Mouse (Mus musculus): ENCODE measurements around the gene Rae1. TPM values are rescaled to one million over a fixed set of nuclear protein-coding genes. Genes with fewer than 3 reads are reported as not detected.

Rae1 gene
- total RNA-seq, 1 experiment, result 120 TPM

DNA sequence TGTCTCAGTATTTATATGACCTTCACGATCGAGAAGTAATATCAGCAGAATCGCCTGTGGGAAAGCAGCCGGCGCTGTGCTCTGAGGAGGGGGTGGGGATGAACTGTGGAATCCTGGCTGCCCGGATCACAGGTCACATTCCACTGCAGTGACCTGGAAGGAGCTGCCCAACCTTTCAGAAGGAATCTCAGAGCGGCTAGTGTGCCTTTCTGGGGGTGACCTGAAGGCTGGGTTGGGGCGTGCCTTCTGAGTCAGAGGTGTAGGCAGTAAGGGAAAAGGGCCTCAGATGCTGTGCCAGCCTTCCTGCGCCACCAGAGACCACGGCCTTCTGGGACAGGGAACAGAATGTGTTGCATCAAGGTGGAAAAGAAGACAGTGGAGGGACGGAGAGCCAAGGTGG, 34.7 kb upstream of the Rae1 start:
- Histone ChIP-seq H3K27ac (ENCODE audit: insufficient read depth, low read depth, low read length, poor library complexity, severe bottlenecking) (no peak overlapping the region), H3K9ac (ENCODE audit: insufficient read depth, low read depth, low read length, poor library complexity, severe bottlenecking) (no peak overlapping the region), H3K9me3 (ENCODE audit: control insufficient read depth, insufficient read depth, low read depth, low read length) (no peaks in the 10 kb centered on the region), H3K4me1 (ENCODE audit: control insufficient read depth in 2 of 2, insufficient read depth in 2 of 2, low read length in 2 of 2, poor library complexity in 1 of 2) (no peaks in the 10 kb centered on the region), H3K36me3 (ENCODE audit: control insufficient read depth, insufficient read depth, low read length, poor library complexity, severe bottlenecking) (no peaks in the 10 kb centered on the region), H3K4me3 (ENCODE audit: insufficient read depth in 1 of 2, low read depth in 1 of 2, low read length in 2 of 2, poor library complexity in 1 of 2, severe bottlenecking in 1 of 2) (no peak overlapping the region)
- DNase-seq (ENCODE audit: low read depth, low spot score), result no peak
- in situ Hi-C loops (cut with MboI; ENCODE audit: low sequenced_read_pairs in 2 of 2, unreplicated experiment in 2 of 2), result no loop called here
- TF ChIP-seq ZNF384 (IDR thresholded peaks at IDR 0.05; ENCODE audit: low read depth, low read length) (no peak), ZC3H11A (IDR thresholded peaks at IDR 0.05; ENCODE audit: borderline replicate concordance, low read depth, low read length) (no peak), HCFC1 (IDR thresholded peaks at IDR 0.05; ENCODE audit: borderline replicate concordance, insufficient read depth, low read length) (no peak), MAFK (IDR thresholded peaks at IDR 0.05; ENCODE audit: insufficient read depth, low read depth, low read length) (no peak), CHD2 (IDR thresholded peaks at IDR 0.05; ENCODE audit: low read depth, low read length) (no peak)

DNA sequence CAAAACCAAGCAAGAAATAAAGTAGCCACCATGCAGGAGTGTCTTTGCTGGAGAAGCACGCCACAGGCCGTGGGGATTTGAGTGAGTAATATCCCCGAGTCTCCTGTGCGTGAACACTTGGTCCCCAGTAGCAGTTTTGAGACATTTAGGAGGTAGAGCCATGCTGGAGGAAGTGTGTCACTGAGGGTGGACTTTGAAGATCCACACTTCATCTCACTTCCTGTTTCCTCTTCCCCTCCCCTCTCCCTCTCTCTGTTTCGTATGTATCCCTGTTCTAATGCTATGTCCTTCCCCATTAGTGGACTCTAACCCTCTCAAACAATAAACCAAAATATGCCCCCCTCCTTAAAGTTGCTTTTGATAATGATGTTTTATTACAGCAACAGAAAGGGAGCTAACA, 33.4 kb upstream of the Rae1 start:
- no peak overlapping the region for H3K9ac ChIP-seq (ENCODE audit: insufficient read depth, low read depth, low read length, poor library complexity, severe bottlenecking)
- no peak for DNase-seq (ENCODE audit: low read depth, low spot score)
- no peaks in the 10 kb centered on the region for H3K4me1 ChIP-seq (ENCODE audit: control insufficient read depth in 2 of 2, insufficient read depth in 2 of 2, low read length in 2 of 2, poor library complexity in 1 of 2)
- in situ Hi-C loops (cut with MboI; ENCODE audit: low sequenced_read_pairs in 2 of 2, unreplicated experiment in 2 of 2), result no loop called here
- TF ChIP-seq ZC3H11A (IDR thresholded peaks at IDR 0.05; ENCODE audit: borderline replicate concordance, low read depth, low read length) (no peak), HCFC1 (IDR thresholded peaks at IDR 0.05; ENCODE audit: borderline replicate concordance, insufficient read depth, low read length) (no peak), CHD2 (IDR thresholded peaks at IDR 0.05; ENCODE audit: low read depth, low read length) (no peak), ZNF384 (IDR thresholded peaks at IDR 0.05; ENCODE audit: low read depth, low read length) (no peak), MAFK (IDR thresholded peaks at IDR 0.05; ENCODE audit: insufficient read depth, low read depth, low read length) (no peak)
- H3K27ac ChIP-seq (ENCODE audit: insufficient read depth, low read depth, low read length, poor library complexity, severe bottlenecking), result no peak overlapping the region
- no peak overlapping the region for H3K4me3 ChIP-seq (ENCODE audit: insufficient read depth in 1 of 2, low read depth in 1 of 2, low read length in 2 of 2, poor library complexity in 1 of 2, severe bottlenecking in 1 of 2)
- H3K9me3 ChIP-seq (ENCODE audit: control insufficient read depth, insufficient read depth, low read depth, low read length), result no peaks in the 10 kb centered on the region
- H3K36me3 ChIP-seq (ENCODE audit: control insufficient read depth, insufficient read depth, low read length, poor library complexity, severe bottlenecking), result no peaks in the 10 kb centered on the region

DNA sequence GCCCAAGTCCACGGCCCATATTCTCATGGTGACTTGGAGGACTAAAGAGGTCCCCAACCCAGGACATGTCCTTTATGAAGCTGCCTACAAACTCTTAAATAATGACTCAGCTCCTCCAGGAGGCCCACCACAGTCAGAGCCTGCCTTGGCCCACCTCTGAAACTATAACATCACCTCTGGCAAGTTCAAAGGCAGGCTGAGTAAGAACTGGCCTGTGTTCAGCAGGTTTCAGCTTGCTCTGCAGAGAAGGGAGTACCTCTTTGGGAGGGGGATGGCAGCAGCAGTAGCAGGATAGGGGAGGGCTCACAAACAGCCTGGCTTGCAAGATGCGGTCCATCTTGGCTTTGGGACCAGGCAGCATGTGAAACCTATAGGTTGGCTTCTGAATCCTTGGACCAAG, 28.1 kb upstream of the Rae1 start:
- in situ Hi-C loops (cut with MboI; ENCODE audit: low sequenced_read_pairs in 2 of 2, unreplicated experiment in 2 of 2), result no loop called here
- Histone ChIP-seq H3K4me1 (ENCODE audit: control insufficient read depth in 2 of 2, insufficient read depth in 2 of 2, low read length in 2 of 2, poor library complexity in 1 of 2) (0 out of 4 replicates have a peak, but pooled peaks cover 0 to under 1% of the 10 kb centered on the region in 2 experiments), H3K27ac (ENCODE audit: insufficient read depth, low read depth, low read length, poor library complexity, severe bottlenecking) (no peak overlapping the region), H3K36me3 (ENCODE audit: control insufficient read depth, insufficient read depth, low read length, poor library complexity, severe bottlenecking) (no peaks in the 10 kb centered on the region), H3K9me3 (ENCODE audit: control insufficient read depth, insufficient read depth, low read depth, low read length) (no peaks in the 10 kb centered on the region), H3K9ac (ENCODE audit: insufficient read depth, low read depth, low read length, poor library complexity, severe bottlenecking) (no peak overlapping the region), H3K4me3 (ENCODE audit: insufficient read depth in 1 of 2, low read depth in 1 of 2, low read length in 2 of 2, poor library complexity in 1 of 2, severe bottlenecking in 1 of 2) (no peak overlapping the region)
- TF ChIP-seq CHD2 (IDR thresholded peaks at IDR 0.05; ENCODE audit: low read depth, low read length) (no peak), HCFC1 (IDR thresholded peaks at IDR 0.05; ENCODE audit: borderline replicate concordance, insufficient read depth, low read length) (no peak), ZC3H11A (IDR thresholded peaks at IDR 0.05; ENCODE audit: borderline replicate concordance, low read depth, low read length) (no peak), MAFK (IDR thresholded peaks at IDR 0.05; ENCODE audit: insufficient read depth, low read depth, low read length) (no peak), ZNF384 (IDR thresholded peaks at IDR 0.05; ENCODE audit: low read depth, low read length) (no peak)
- no peak for DNase-seq (ENCODE audit: low read depth, low spot score)

DNA sequence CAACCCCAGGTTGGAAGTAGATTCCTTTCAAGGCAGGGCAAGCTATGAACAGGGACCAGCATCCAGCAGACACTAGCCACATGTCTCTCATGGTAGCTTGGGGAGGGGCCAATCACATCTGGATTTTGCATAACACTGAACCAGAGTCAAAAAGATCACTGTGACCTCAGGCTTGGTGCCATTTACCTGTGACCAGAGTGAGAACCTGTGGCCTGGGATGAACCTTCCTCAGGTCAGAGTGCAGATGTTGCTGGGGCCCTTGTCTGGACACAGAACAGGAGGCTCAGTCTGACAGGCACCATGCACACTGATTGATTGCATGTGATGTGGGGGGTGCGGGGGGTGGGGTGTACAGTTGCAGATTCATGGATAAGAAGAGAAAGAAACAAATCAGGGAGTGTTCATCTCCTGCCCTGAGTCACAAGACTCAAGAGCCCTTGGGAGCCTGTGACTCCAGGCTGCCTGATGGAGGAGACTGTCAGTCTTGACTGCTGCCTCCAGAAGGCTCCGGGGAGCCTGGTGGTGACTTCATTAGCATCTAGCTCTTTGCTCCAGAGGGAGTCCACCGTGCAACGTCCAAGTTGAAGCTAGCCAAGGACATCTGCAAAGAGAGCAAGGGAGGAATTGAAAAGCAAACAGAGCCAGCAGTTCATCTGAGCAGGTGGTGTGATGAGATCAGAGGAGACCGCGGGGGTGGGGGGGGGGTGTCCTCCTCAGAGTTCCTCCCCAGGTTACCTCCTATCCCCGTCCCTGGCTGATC, 25.9 kb upstream of the Rae1 start:
- in situ Hi-C loops (cut with MboI; ENCODE audit: low sequenced_read_pairs in 2 of 2, unreplicated experiment in 2 of 2), result no loop called here
- Histone ChIP-seq H3K9me3 (ENCODE audit: control insufficient read depth, insufficient read depth, low read depth, low read length) (no peaks in the 10 kb centered on the region), H3K4me1 (ENCODE audit: control insufficient read depth in 2 of 2, insufficient read depth in 2 of 2, low read length in 2 of 2, poor library complexity in 1 of 2) (peaks cover 0 to 7% of the 10 kb centered on the region in 2 experiments; a peak in 1 of 4 replicates), H3K4me3 (ENCODE audit: insufficient read depth in 1 of 2, low read depth in 1 of 2, low read length in 2 of 2, poor library complexity in 1 of 2, severe bottlenecking in 1 of 2) (no peak overlapping the region), H3K9ac (ENCODE audit: insufficient read depth, low read depth, low read length, poor library complexity, severe bottlenecking) (no peak overlapping the region), H3K27ac (ENCODE audit: insufficient read depth, low read depth, low read length, poor library complexity, severe bottlenecking) (no peak overlapping the region), H3K36me3 (ENCODE audit: control insufficient read depth, insufficient read depth, low read length, poor library complexity, severe bottlenecking) (no peaks in the 10 kb centered on the region)
- no peak for DNase-seq (ENCODE audit: low read depth, low spot score)
- TF ChIP-seq CHD2 (IDR thresholded peaks at IDR 0.05; ENCODE audit: low read depth, low read length), result no peak
- no peak for TF ChIP-seq ZNF384 (IDR thresholded peaks at IDR 0.05; ENCODE audit: low read depth, low read length)
- TF ChIP-seq ZC3H11A (IDR thresholded peaks at IDR 0.05; ENCODE audit: borderline replicate concordance, low read depth, low read length), result no peak
- TF ChIP-seq HCFC1 (IDR thresholded peaks at IDR 0.05; ENCODE audit: borderline replicate concordance, insufficient read depth, low read length), result no peak
- TF ChIP-seq MAFK (IDR thresholded peaks at IDR 0.05; ENCODE audit: insufficient read depth, low read depth, low read length), result no peak
